Mouse (Mus musculus) olfactory bulb, adult 2 months (tissue): ENCODE data around the gene Mpz. TPM values are rescaled to one million over a fixed set of nuclear protein-coding genes. Genes with fewer than 3 reads are reported as not detected.

Experiments used
- H3K27ac ChIP-seq: fragments of 200-500 bp; 2 replicates; pipeline ENCODE4 v1.5.1; 2012; ENCODE audit warnings: low read depth, low read length; ENCODE audit not compliant: insufficient read depth
- H3K4me1 ChIP-seq: fragments of 200-500 bp; 2 replicates; pipeline ENCODE4 v1.6.1; 2012; ENCODE audit warnings: low read length; ENCODE audit not compliant: control insufficient read depth, insufficient read depth
- H3K4me3 ChIP-seq: fragments of 200-500 bp; 2 replicates; pipeline ENCODE4 v1.5.1; 2012; ENCODE audit warnings: mild to moderate bottlenecking, low read depth, low read length, moderate library complexity; ENCODE audit not compliant: insufficient read depth
- CTCF ChIP-seq: fragments of 200-500 bp; IDR thresholded peaks from 2 replicates; pipeline ENCODE4 v1.5.1; 2012; ENCODE audit warnings: low read depth, mild to moderate bottlenecking, low read length, moderate library complexity; ENCODE audit not compliant: insufficient read depth
- POLR2A ChIP-seq: fragments of 200-500 bp; IDR thresholded peaks from 2 replicates; pipeline ENCODE4 v1.6.1; 2012; ENCODE audit warnings: mild to moderate bottlenecking, low read depth, low read length, moderate library complexity; ENCODE audit not compliant: insufficient read depth
- WGBS: fragments of 180-500 bp; shearing (Covaris S2); methylation state at CpG from one replicate; pipeline ENCODE4 v1.1.7; 2018; 5-methylcytosine and 5-hydroxymethylcytosine counted together
- polyA plus RNA-seq: library from polyadenylated mRNA; stranded (reverse); fragments of >200 nt; gene quantifications from 2 replicates; pipeline ENCODE4 v1.2.4, GENCODE M21; 2012; ENCODE audit warnings: low replicate concordance; ENCODE audit not compliant: missing spikeins, insufficient read depth, insufficient read length

Mpz gene
- polyA plus RNA-seq, 1 experiment: not detected

DNA sequence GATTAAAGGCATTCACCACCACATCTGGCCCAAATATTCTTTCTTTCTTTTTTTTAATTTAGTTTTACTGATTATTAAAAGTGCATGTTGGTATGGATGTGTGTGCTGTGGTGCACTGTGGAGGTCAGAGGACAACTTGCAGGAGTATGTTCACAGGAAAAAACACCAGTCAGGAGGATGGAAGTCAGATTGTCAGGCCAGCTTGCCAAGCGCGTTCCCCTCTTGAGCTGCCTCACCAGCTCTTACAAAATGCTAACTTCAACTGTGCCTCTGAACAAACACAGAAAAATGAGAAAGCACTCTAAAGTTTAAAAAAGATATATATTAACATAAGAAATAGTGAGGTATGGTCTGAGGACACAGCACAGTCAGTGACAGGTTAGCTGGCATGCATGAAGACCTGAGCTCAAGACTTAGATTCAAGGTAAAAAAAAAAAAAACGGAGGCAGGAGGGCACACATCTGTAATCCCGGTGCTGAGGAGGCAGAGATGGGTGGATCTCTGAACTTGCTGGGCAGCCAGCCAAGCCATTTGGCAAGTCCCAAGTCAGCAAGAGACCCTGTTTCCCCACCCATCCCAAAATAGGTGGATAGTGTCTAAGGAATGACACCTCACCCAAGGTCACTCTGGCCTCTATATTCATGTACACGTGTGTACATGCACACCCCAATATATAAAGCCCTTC lies 29.1 kb downstream of the Mpz start:
- 56% methylated on average over 5 of the region's 5 CpGs for WGBS
- peaks cover 12% of the 10 kb centered on the region for H3K4me1 ChIP-seq
- no peak overlapping the region for H3K27ac ChIP-seq
- H3K4me3 ChIP-seq: no peak overlapping the region
- TF ChIP-seq CTCF (no peak), POLR2A (no peak)

- TF ChIP-seq POLR2A (no peak), CTCF (no peak)
- 74% methylated on average over 3 of the region's 3 CpGs for WGBS
- Histone ChIP-seq H3K4me3 (no peak overlapping the region), H3K4me1 (peaks cover 24% of the 10 kb centered on the region), H3K27ac (no peak overlapping the region)
Observed at GRCm38 (mm10) chr1:171183025-171183424, 32.5 kb downstream of the Mpz start.

DNA sequence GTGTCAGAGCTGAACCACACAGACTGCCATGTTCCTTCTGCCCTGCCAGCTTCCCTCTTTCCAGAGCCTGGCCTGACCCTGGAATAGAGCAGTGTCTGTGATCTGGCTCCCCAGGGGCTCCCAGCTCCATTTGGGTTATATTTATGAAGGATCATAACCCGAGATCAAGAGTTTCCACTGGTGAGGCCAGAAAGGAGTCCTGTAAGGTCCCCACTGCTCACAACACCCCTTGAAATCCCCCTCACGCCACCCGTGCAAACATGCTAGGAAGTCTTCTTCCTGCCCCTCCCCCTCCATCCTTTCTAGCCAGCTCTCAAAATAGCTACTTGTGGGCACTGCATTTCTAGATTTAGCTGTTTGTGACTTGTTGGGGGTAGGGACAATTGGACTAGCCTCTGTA lies 33.1 kb downstream of the Mpz start:
- Histone ChIP-seq H3K4me1 (peaks cover 26% of the 10 kb centered on the region), H3K4me3 (no peak overlapping the region), H3K27ac (no peak overlapping the region)
- 49% methylated on average over 3 of the region's 3 CpGs for WGBS
- TF ChIP-seq CTCF (no peak), POLR2A (no peak)

GRCm38 (mm10) chr1:171184314-171184713 lies 33.8 kb downstream of the Mpz start:
- H3K27ac ChIP-seq: no peak overlapping the region
- 80% methylated on average over 7 of the region's 7 CpGs for WGBS
- H3K4me3 ChIP-seq: no peak overlapping the region
- no peak for TF ChIP-seq POLR2A
- TF ChIP-seq CTCF: no peak
- H3K4me1 ChIP-seq: peaks cover 30% of the 10 kb centered on the region

DNA sequence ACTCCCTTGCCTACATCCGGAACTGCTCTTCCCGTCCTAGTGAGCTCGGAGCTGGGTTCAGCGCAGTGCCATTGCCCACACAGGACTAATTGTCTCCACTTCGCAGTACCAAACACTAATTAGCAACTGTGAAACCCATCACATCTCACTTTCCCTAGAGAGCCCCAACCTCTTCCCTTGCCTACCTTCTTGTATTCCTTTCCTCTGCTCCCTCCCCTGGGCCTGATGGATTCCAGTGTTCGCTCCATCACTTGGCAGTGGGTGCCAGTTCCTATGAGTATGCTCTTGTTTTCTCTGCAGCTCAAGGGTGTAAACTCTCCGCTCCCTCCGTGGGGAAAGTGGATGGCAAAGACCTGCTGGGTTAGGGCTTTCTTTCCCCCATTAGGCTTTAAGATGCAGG lies 35.1 kb downstream of the Mpz start:
- 35% methylated on average over 8 of the region's 8 CpGs for WGBS
- Histone ChIP-seq H3K27ac (peak overlapping the region; percentile 79), H3K4me3 (no peak overlapping the region; the same call in 1 of the 2 replicates), H3K4me1 (peaks cover 39% of the 10 kb centered on the region)
- TF ChIP-seq CTCF (no peak), POLR2A (no peak)

GRCm38 (mm10) chr1:171187851-171188700 lies 37.6 kb downstream of the Mpz start:
- Histone ChIP-seq H3K4me1 (peaks cover 41% of the 10 kb centered on the region), H3K4me3 (no peak overlapping the region), H3K27ac (peak overlapping the region; percentile 94)
- TF ChIP-seq CTCF: no peak
- TF ChIP-seq POLR2A: no peak
- WGBS: 29% methylated on average over 13 of the region's 13 CpGs

DNA sequence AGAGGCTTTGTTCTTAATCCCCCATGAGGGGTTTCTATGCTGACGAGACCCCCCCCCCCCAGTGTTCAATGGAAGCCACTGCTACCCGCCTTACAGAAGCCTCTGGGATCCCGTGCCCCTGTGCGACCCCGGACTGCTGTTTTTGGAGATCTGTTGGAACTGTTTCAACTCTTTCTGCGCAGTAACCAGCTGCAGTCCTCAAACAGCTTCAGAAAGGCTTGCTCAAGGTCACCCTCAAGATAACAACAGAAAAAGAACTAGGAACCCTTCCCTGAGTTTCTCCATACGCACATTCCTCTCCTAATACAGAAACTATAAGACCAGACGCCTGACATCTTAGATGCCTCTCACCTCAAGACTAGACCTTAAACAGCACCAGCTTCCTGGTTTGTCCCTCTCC lies 38.5 kb downstream of the Mpz start:
- 5% methylated on average over 8 of the region's 8 CpGs for WGBS
- peaks cover 40% of the 10 kb centered on the region for H3K4me1 ChIP-seq
- TF ChIP-seq CTCF: no peak
- TF ChIP-seq POLR2A: no peak
- H3K4me3 ChIP-seq: peak overlapping the region; percentile 0; the same call in 1 of the 2 replicates
- peak overlapping the region; percentile 94 for H3K27ac ChIP-seq

GRCm38 (mm10) chr1:171189476-171190114 lies 39.1 kb downstream of the Mpz start:
- WGBS: 19% methylated on average over 14 of the region's 14 CpGs
- H3K4me3 ChIP-seq: peak overlapping the region; percentile 9; the same call in 1 of the 2 replicates
- H3K4me1 ChIP-seq: peaks cover 40% of the 10 kb centered on the region
- TF ChIP-seq CTCF (no peak), POLR2A (no peak)
- H3K27ac ChIP-seq: peak overlapping the region; percentile 94
